Mouse (Mus musculus) hindbrain, embryonic 16.5 days (tissue): ENCODE results near the gene Tspan14. TPM values are rescaled to one million over a fixed set of nuclear protein-coding genes. Genes with fewer than 3 reads are reported as not detected.

ENCODE experiments used
- ATAC-seq: fragments of 200-750 bp; cut with Nextera tagmentation; 2 replicates; pipeline ENCODE4 v1.8.0; 2017; ENCODE audit warnings: moderate TSS enrichment, moderate library complexity
- H3K27ac ChIP-seq: fragments of 300-500 bp; sonication (generic); 2 replicates; pipeline ENCODE4 v1.5.1; 2014; ENCODE audit warnings: low read depth, mild to moderate bottlenecking, control low read depth, low read length, moderate library complexity
- H3K27me3 ChIP-seq: fragments of 300-500 bp; sonication (generic); replicated peaks from 2 replicates; pipeline ENCODE4 v1.6.1; 2014; ENCODE audit warnings: low read length; ENCODE audit not compliant: control insufficient read depth, insufficient read depth
- H3K36me3 ChIP-seq: fragments of 300-500 bp; sonication (generic); 2 replicates; pipeline ENCODE4 v1.6.1; 2014; ENCODE audit warnings: mild to moderate bottlenecking, low read length, moderate library complexity, mixed read lengths; ENCODE audit not compliant: control insufficient read depth, insufficient read depth
- H3K4me1 ChIP-seq: fragments of 300-500 bp; sonication (generic); 2 replicates; pipeline ENCODE4 v1.6.1; 2014; ENCODE audit warnings: low read depth, low read length; ENCODE audit not compliant: control insufficient read depth, insufficient read depth
- H3K4me2 ChIP-seq: fragments of 300-500 bp; sonication (generic); 2 replicates; pipeline ENCODE4 v1.6.1; 2014; ENCODE audit warnings: mild to moderate bottlenecking, low read length, control low read depth, moderate library complexity
- H3K4me3 ChIP-seq: fragments of 300-500 bp; sonication (generic); 2 replicates; pipeline ENCODE4 v1.5.1; 2014; ENCODE audit warnings: mild to moderate bottlenecking, low read length, control low read depth, moderate library complexity
- H3K9ac ChIP-seq: fragments of 300-500 bp; sonication (generic); 2 replicates; pipeline ENCODE4 v1.6.1; 2014; ENCODE audit warnings: low read depth, mild to moderate bottlenecking, control low read depth, low read length, moderate library complexity
- H3K9me3 ChIP-seq: fragments of 300-500 bp; sonication (generic); 2 replicates; pipeline ENCODE4 v1.6.1; 2014; ENCODE audit warnings: mild to moderate bottlenecking, low read length, moderate library complexity; ENCODE audit not compliant: control insufficient read depth
- WGBS: fragments of 180-500 bp; shearing (Covaris S2); extraction: QIAGEN DNeasy Blood & Tissue Kit; methylation state at CpG from one replicate; pipeline ENCODE4 v1.1.7; 2014; 5-methylcytosine and 5-hydroxymethylcytosine counted together
- polyA plus RNA-seq: library from polyadenylated mRNA; unstranded; fragments of >200 nt; fragmentation: Nextera tagmentation; extraction: Ambion mirVana; gene quantifications from 2 replicates; pipeline ENCODE4 v1.2.1, GENCODE M21; 2015

Gene Tspan14
- polyA plus RNA-seq, 1 experiment from 2014 or later, result 52.5 TPM

DNA sequence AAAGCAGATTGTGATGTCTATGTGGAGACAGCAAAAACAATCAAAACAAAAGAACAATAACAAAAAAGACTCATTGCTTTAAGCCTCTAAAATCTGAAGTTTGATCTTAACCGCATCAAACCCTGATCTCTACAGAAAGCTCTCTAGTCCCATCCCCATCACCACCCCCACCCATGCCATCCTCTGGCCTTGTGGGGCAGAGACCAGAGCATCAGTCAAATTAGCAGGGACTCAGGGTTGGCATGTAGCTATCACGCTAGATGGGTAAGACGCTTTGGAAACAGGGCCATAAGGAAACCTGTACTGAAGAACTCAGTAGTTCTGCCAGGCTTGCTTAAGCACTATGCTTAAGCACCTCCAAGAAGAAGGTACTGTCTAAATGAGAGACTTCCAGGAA, 2.4 kb downstream of the Tspan14 start:
- H3K4me3 ChIP-seq, result no peak overlapping the region

DNA sequence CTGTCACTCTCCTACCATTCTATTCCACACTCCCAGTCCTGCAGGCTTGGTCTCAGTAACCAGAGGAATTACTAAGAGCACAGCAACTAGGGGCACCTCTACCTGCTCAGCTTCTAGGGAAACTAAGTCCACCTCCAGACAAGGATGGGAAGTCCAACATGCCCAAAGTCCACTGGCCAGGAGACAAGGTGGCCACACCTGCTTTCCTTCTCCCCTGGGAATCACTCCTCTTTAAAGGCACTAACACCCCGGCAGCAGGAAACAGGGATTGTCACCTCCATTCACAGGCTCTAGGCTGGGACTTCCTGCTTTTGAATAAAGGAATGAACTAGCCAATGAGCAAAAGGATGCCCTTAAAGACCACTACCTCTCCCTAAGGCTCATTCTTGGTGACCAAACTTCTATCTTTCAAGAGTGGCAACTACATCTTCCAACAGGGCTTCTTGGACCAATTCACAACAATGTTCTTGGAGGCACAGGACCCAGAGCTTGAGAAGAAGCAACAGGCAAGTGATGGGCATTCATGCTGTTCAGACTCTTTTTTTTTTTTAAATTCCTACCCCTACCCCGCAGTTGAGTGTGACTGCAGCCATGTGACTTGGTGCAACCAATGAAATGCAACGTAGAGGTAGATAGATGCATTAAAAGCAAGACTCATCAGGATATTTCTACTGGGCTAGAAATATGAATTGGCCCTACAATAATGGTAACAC, 3.0 kb downstream of the Tspan14 start:
- Histone ChIP-seq H3K27ac (no peak overlapping the region), H3K27me3 (no peaks in the 10 kb centered on the region), H3K4me1 (peaks cover 28% of the 10 kb centered on the region), H3K4me3 (no peak overlapping the region), H3K4me2 (no peak overlapping the region), H3K9ac (no peak overlapping the region), H3K36me3 (no peaks in the 10 kb centered on the region), H3K9me3 (no peaks in the 10 kb centered on the region)
- no peak for ATAC-seq
- 78% methylated on average over 3 of the region's 3 CpGs for WGBS

More for the DNA sequence above, 2.4 kb downstream of the Tspan14 start:
- no peaks in the 10 kb centered on the region for H3K27me3 ChIP-seq
- H3K9me3 ChIP-seq, result no peaks in the 10 kb centered on the region
- no peak overlapping the region for H3K4me2 ChIP-seq
- no peak for ATAC-seq
- WGBS, result 93% methylated on average over 3 of the region's 3 CpGs
- no peak overlapping the region for H3K9ac ChIP-seq
- H3K36me3 ChIP-seq, result no peaks in the 10 kb centered on the region
- H3K4me1 ChIP-seq, result peaks cover 25% of the 10 kb centered on the region
- no peak overlapping the region for H3K27ac ChIP-seq

- peaks cover 37% of the 10 kb centered on the region for H3K4me1 ChIP-seq
Measured at GRCm38 (mm10) chr14:40962365-40963290, 4.0 kb downstream of the Tspan14 start.

DNA sequence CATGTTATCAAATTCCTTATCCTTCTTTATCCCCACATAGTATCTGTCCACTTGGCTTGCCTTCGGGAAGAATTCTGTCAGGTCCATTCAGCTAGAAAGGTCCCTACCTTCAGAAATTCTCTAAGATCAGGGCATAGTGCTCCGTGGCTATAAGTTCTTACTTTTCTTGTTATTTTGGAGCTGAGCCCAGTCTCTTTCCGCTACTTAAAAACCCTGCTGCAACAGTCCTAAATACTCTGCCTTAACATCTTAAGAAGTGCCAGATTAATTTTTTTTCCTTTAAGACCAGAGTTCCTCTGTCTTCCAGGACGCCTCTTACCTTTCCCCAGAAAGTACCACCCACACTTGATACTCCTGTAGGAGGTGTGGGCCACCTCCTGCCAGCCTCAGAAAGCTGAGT, 6.4 kb downstream of the Tspan14 start:
- no peak overlapping the region for H3K9ac ChIP-seq
- H3K4me2 ChIP-seq, result no peak overlapping the region
- ATAC-seq, result no peak
- H3K27me3 ChIP-seq, result no peaks in the 10 kb centered on the region
- H3K36me3 ChIP-seq, result no peaks in the 10 kb centered on the region
- no peaks in the 10 kb centered on the region for H3K9me3 ChIP-seq
- peaks cover 53% of the 10 kb centered on the region for H3K4me1 ChIP-seq
- WGBS, result 53% methylated on average over 4 of the region's 4 CpGs
- H3K4me3 ChIP-seq, result no peak overlapping the region
- no peak overlapping the region for H3K27ac ChIP-seq

More at GRCm38 (mm10) chr14:40962365-40963290, 4.0 kb downstream of the Tspan14 start:
- Histone ChIP-seq H3K9ac (no peak overlapping the region), H3K4me3 (no peak overlapping the region), H3K36me3 (no peaks in the 10 kb centered on the region), H3K27me3 (no peaks in the 10 kb centered on the region), H3K9me3 (no peaks in the 10 kb centered on the region), H3K27ac (no peak overlapping the region), H3K4me2 (no peak overlapping the region)
- WGBS, result 54% methylated on average over 11 of the region's 11 CpGs
- ATAC-seq, result no peak

DNA sequence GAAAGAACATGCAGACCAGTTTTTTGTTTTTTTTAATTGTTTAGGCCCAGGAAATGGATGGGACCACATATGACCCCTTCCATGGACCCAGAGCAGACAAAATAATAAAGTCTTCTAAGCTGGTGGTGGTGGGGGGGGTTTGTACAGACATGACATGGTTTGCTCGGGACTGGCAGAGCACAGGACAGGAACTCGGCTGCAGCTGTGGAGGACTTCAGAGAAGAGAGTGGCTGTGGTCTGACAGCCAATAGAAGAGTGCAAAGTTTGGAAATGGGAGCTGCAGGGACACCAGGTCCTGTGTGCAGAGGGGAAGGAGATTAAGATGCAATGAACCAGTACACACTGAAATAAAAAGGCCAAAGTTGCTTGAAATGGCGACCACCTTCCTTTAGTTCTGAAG, 7.0 kb downstream of the Tspan14 start:
- WGBS, result 37% methylated on average over 3 of the region's 3 CpGs

GRCm38 (mm10) chr14:40958986-40959381, 7.6 kb downstream of the Tspan14 start:
- H3K27ac ChIP-seq, result peak overlapping the region; percentile 27; the same call in 1 of the 2 replicates
- WGBS, result 51% methylated on average over 2 of the region's 2 CpGs
- no peaks in the 10 kb centered on the region for H3K36me3 ChIP-seq
- no peak overlapping the region for H3K4me2 ChIP-seq
- H3K4me3 ChIP-seq, result no peak overlapping the region
- H3K9ac ChIP-seq, result no peak overlapping the region
- no peak for ATAC-seq
- peaks cover 53% of the 10 kb centered on the region for H3K4me1 ChIP-seq
- no peaks in the 10 kb centered on the region for H3K27me3 ChIP-seq
- no peaks in the 10 kb centered on the region for H3K9me3 ChIP-seq

More for the DNA sequence above, 7.0 kb downstream of the Tspan14 start:
- Histone ChIP-seq H3K4me3 (no peak overlapping the region), H3K9me3 (no peaks in the 10 kb centered on the region), H3K27me3 (no peaks in the 10 kb centered on the region), H3K9ac (no peak overlapping the region), H3K4me1 (peaks cover 53% of the 10 kb centered on the region), H3K4me2 (no peak overlapping the region), H3K27ac (0 out of 2 replicates have a peak overlapping the region, but pooled peaks have one; percentile 34), H3K36me3 (no peaks in the 10 kb centered on the region)
- no peak for ATAC-seq

DNA sequence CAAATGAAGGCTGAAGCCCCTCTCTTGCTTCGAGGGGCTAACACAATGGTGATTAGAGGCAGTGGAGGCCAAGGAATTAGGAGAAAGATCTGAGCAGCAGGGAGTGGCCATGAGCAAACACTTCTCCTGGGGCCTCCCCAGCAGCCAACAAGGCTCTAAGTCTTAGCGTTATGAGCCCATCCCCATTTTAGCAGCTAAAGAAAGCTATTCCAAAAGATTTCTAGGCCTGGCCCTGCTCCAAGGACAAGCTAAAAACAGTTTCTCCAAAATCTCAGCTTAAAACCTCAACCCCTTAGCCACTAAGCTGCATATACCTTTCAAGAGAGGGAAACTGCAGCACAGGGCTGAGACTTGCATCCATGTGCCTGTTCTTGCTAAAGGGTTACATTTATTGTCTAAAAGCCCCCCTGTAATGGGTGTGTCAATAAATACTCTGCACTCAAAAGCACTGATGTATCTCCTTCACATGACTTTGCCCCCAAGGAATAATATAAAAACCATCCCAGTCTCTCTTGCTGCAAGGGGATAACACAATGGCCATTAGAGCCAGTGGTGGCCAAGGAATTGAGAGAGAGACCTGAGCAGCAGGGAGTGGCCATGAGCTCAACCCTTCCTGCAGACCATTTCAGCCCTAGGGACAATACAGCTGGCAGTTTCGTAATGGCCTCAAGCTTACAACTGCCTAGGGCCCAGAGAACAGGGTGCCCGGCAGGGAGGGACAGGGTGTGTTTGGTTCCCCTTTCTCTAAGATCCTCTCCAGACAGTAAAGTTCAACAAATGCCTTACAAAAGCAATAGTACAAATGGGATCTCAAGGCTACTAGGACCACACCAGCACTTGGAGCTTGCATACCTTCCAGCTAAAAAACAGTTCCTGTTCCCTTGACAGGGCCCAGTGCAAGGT, 8.3 kb downstream of the Tspan14 start:
- Histone ChIP-seq H3K9ac (no peak overlapping the region), H3K27ac (peak overlapping the region; percentile 27; the same call in 1 of the 2 replicates), H3K36me3 (no peaks in the 10 kb centered on the region), H3K4me2 (no peak overlapping the region), H3K4me1 (peaks cover 56% of the 10 kb centered on the region), H3K4me3 (no peak overlapping the region), H3K27me3 (no peaks in the 10 kb centered on the region), H3K9me3 (no peaks in the 10 kb centered on the region)
- 24% methylated on average over 4 of the region's 4 CpGs for WGBS
- no peak for ATAC-seq

- peaks cover 53% of the 10 kb centered on the region for H3K4me1 ChIP-seq
- no peaks in the 10 kb centered on the region for H3K9me3 ChIP-seq
- H3K9ac ChIP-seq, result no peak overlapping the region; the same call in 1 of the 2 replicates
- H3K4me3 ChIP-seq, result no peak overlapping the region
- no peak overlapping the region for H3K4me2 ChIP-seq
- no peak overlapping the region; the same call in 1 of the 2 replicates for H3K27ac ChIP-seq
- 43% methylated on average over 3 of the region's 3 CpGs for WGBS
- ATAC-seq, result no peak
- no peaks in the 10 kb centered on the region for H3K36me3 ChIP-seq
- H3K27me3 ChIP-seq, result no peaks in the 10 kb centered on the region
Measured at GRCm38 (mm10) chr14:40957607-40958006, 9.0 kb downstream of the Tspan14 start.
